Mouse (Mus musculus): ENCODE measurements around the gene Gm21776. TPM values are rescaled to one million over a fixed set of nuclear protein-coding genes. Genes with fewer than 3 reads are reported as not detected.
"Not testable (repeated sequence)": the region's sequence is repeated elsewhere in the genome, so short reads cannot be mapped to it uniquely, and the experiment has no call there.

Gm21776 gene
- polyA plus RNA-seq (2012; rRNA removed) = not detected in 2 replicates

DNA sequence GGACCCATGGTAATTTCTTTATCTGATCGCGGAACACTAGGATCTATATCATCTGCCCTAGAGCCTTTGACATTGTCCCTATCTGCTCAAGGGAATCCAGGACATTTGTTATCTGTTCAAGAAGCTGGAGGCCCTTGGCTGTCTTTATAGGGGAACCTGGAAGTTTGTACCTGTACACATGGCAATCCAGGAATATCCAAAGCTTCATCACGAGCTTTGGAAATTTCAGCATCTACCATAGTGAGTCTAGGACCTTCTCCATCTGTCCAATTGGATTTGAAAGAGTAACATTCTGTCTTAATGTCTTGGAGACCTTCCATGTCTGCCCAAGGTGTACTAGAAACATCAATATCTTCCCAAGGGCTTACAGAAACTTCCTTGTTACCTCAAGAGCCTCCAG lies at the start of gene Gm21776:
Gm21776 (plus strand) TSS at position 301 of the 400 bp plus-strand sequence.
- H3K4me3 ChIP-seq (ENCODE audit: insufficient read depth, low read length); H3K27ac ChIP-seq (ENCODE audit: insufficient read depth, low read length); H3K4me1 ChIP-seq (ENCODE audit: control insufficient read depth, insufficient read depth, low read length): not testable (repeated sequence)
